Mouse (Mus musculus) cerebellum, adult 8-10 months (tissue): ENCODE data around the gene Fbrsl1.
"Not testable (repeated sequence)": the region's sequence is repeated elsewhere in the genome, so short reads cannot be mapped to it uniquely, and the experiment has no call there.

Experiments
- DNase-seq: peaks from one replicate; pipeline ENCODE4 v3.0.0; 2022

Gene Fbrsl1

DNA sequence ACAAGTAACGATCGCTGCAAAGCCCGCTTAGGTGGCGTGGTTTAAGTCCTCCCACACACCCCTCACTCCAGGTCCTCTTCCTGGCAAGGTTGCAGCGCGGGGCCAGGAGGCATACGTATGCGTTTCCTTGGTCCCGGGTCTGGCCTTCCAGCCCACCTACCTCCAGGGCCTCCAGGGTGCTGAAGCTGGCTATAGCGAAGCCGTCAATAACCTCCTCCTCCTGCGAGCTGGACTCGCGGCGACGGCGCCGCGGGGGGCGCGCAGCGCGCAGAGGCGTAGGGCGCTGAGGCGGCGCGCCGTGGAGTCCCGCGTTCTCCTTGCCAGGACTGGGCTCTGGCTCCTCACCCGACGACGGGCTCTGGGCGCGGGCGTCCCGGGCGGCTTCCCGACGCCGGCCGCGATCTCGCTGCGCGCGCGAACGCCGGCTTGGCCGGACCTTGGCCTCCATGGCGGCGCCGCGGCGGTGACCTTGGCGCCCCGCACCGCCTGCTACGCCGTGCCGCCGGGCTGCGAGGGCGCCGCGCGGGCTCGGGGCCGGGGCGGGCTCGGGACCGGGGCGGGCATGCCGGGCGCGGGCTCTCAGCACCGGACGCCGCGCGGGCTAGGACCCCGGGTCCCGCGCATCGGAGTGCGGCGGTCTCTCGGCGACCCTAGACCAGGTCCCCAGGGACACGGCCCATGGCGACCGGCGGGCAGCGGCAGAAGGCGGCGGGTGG is 425 bp downstream of the Fbrsl1 start:
- DNase-seq: peak; percentile 40

DNA sequence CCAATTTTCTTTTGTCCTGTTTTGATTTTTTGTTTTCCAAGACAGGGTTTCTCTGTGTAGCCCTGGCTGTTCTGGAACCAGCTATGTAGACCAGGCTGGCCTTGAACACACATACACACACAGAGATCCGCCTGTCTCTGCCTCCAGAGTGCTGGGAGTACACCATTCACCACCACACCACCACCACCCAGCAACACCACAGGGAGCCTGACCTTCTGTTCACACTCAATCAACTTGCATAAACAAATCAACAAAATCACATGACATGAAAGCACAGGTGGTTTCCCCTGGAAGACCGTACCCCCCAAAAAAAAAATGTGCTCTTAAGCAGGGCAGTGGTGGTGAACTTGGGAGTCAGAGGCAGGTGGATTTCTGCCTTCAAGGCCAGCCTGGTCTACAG is 3.8 kb downstream of the Fbrsl1 start:
- DNase-seq: no peak

DNA sequence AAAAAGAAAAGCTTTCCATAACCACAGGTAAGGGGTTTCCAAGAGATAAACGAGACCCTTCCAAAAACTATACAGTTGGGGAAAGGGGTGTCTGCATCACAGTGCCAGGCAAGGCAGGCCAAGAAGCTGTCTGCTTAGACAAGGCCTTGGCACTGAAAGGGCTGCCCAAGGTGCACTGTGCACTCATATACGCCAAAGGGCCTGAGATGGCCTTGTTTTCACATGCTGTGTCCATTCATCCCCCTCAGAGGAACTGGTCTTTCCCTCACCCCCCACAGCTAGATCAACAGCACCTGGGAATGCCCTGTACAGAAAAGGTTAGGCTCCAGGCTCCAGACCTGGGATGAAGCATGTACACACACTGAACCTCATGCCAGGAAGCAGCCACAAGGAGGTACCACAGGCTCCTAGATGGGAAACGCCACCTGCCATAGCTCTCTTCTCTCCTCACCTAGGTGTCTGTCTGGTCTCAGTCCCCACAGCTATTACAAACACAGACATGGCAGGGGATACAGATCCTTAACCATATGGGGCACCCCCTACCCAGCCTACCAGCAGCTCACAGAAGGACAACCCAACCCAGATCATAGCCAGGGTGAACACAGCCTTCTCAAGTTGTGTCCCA is 5.2 kb downstream of the Fbrsl1 start:
- DNase-seq: no peak

DNA sequence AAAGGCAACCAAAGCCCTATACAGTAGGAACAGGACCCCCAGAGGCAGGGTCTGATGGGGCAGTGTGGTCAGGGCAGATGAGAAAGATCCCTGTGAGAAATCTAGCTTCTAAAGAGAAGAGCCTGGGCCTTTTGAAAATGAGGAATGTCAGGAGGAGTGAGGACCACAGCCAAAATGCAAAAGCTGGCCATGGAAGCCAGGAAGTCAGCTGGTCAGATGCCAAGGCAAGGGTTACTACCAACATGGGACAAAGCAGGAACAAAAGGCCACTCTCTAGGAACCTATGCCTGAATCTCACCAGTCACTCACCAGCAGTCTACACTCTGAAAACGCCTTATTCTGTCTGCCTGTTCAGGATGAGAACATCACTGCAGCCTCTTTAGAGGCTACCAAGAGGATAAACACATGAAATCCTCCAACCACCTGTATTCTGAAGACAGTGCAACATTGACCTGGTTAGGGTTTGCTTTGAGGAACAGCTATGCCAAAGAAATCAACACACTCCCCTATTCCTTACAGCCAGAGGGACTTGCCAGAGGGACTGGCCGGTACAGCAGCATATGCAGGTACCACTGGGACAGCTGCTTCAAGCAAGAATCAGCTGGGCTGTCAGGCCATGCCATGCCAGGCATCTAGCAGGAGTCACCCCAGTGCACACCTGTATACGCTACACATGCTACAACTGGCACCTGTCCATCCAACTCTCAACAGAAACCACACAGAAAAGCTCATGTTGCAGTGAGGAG is 8.6 kb downstream of the Fbrsl1 start:
- peak; percentile 68 for DNase-seq

- DNase-seq: no peak
Observed at GRCm38 (mm10) chr5:110438591-110438990, 9.7 kb downstream of the Fbrsl1 start.

- DNase-seq: no peak
Observed at GRCm38 (mm10) chr5:110437632-110438261, 10.6 kb downstream of the Fbrsl1 start.

- DNase-seq: not testable (repeated sequence)
Observed at GRCm38 (mm10) chr5:110436166-110436565, 12.1 kb downstream of the Fbrsl1 start.

GRCm38 (mm10) chr5:110434816-110435215 is 13.5 kb downstream of the Fbrsl1 start:
- DNase-seq: no peak

- peak; percentile 73 for DNase-seq
Observed at GRCm38 (mm10) chr5:110429045-110429444, 19.3 kb downstream of the Fbrsl1 start.

DNA sequence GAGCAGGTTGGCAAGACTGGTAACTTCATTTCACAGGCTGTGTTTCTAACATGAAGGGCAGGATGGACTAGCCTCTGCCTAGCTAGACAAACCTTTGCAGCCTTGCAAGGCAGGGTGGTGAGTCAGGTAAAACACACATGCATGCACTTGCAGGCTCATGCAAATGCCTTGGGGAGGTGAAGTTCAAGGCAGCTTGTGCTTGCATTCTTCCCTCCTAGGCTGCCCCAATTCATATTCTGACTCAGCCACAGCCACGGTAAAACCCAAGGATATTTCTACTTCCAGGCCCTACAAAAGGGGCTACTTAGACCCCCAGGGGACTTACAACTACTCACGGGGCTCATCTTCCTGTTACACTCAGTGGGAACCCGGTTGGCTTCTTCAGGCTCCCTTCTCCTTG is 20.0 kb downstream of the Fbrsl1 start:
- no peak for DNase-seq

GRCm38 (mm10) chr5:110425187-110425586 is 23.1 kb downstream of the Fbrsl1 start:
- DNase-seq: no peak

GRCm38 (mm10) chr5:110424204-110424603 is 24.1 kb downstream of the Fbrsl1 start:
- no peak for DNase-seq

GRCm38 (mm10) chr5:110421393-110421792 is 26.9 kb downstream of the Fbrsl1 start:
- DNase-seq: no peak

GRCm38 (mm10) chr5:110420950-110421349 is 27.4 kb downstream of the Fbrsl1 start:
- no peak for DNase-seq

DNA sequence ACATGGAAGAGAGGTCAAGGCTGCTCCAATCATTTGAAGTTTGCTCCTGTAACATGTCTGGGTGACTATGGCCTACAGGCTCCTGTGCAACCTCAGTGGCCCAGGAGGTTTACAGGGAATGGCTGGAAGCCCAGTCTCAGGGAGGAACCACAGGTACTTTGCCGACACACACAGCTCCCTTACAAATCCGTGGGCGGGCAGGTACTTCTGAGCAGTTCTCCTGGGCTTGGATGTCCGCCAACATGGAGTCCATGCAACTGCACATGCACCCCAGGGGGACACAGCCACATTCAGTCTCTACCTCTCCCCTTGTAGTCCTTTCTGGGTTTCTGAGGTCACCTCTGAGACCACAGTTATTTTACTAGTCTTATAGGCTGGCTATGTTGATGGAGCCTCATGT is 28.1 kb downstream of the Fbrsl1 start:
- no peak for DNase-seq

DNA sequence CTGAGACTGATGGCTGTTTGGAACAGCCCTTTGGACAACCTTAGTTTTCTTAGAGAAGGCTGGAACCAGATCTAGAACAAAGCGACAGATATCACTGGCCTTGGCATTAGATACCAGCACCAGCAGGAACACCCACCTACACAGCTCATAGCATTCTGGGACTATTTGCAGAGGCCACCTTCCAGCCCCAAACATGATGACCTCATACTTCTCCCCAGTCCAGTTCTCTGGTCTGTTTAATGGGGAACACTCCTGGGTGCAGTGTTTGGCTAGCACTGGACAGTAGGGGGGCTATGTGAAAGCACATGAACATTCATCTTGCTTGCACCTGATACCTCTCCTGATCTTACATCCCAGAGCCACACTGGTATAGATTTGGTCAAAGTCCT is 29.8 kb downstream of the Fbrsl1 start:
- DNase-seq: no peak

DNA sequence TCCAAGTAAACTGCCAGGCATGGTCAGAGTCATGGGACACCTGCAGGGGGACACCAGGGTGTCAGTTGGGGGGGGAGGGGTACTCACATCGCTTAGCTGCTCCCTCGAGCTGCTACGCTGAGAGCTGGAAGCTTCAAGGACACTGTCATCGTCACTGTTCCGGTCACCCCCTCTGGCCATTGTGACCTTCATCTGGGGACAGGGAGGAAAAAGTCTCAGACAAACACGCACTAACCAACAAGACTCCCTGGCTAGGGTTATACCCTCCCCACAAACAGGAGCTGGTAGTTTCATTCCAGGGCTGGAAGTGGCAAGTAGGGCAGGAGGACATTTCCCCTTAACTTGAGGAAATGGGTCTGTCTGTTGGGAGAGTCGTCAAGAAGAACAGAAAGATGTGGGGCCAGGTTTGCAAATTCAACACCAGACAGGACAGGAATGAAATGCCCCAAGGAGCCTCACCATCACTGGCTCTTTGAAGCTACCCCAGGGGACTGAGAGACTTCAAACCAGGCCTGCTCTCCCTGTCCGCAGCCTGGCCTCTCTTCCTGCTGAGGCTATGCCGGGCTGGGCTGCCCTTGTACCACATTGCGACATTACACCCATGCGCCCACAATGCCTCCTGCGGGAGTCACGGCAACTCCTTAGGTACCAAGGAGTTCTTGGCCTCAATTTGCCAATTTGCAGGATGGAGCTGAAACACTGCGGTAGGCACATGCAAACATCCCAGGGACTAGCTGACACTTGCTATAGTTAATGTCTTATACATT is 30.4 kb downstream of the Fbrsl1 start:
- DNase-seq: no peak

- DNase-seq: peak; percentile 70
Observed at GRCm38 (mm10) chr5:110416825-110417401, 31.4 kb downstream of the Fbrsl1 start.

DNA sequence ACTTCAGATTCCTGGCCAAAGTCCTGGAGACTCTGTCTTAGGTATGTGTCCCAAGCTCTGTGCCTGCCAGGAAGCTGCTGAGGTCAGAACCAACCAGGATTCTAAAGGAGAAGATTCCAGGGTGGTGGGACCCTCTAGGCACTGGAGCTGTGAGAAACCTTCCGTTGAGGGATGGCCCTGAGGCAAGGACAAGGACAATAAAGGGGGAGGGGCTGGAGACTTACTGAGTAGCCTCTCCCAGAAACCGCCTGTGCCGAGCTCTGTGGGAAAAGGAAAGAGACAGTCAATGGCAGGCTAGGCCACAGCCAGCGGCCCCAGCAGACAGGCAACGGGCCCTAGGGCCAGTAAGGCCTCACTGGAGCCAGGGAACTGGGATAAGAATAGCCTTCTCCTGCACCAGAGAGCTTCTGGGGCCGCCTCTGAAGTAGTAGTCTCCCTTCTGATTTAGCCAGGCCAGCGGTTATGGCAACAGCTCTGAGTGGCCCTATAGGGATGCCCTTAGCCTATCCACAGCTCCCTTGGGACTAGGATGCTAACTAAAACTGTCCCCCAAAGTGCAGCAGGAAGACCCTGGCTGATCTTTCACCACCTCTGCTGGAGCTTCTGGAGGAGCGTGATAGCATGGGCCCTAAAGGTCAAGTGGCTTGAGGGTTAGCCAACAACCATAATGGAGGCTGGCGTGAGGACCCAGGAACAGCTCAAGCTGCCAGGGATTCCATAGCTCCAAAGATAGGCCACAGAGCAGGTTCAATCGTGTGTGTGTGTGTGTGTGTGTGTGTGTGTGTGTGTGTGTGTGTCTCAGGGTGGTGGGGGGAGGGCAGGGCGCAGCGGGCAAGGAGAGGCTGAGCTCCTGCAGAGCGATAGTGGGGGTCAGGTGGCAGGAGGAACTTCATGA is 32.2 kb downstream of the Fbrsl1 start:
- no peak for DNase-seq

DNA sequence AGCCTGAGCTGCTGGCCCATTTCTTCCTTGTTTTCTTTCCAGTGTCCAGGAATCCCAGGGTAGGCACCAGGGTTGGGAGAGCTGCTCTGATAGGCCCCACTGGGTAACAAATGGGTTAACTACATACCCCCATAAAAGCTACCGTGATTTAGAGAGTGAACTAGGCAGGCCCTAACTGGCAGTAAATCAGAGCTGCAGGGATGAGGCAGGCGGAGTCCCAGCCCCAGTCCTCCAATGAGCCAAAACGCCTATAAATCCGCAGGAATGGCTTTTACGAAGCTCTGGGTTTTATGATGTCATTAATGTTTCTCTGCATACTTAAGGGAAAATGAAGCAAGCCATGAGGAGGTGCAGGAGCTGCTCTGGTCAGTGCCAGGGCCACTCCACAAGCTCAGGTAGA is 33.3 kb downstream of the Fbrsl1 start:
- no peak for DNase-seq

DNA sequence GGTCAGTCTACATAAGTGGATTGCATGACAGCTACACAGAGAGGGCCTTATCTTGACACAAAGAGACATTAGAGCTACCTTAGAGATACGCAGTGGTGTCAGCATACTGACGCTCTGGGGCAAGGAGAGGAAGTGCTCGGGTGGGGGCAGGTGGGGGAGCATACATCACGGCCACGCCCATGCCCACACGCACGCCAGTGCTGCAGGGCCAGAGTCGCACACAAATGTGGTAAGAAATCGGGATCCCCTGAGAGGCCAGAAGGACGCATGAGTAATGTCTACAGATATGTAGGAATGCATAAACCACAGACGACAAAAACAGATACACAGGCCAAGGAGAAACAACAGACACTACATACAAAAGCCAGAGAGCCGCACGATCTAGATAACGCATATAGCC is 35.3 kb downstream of the Fbrsl1 start:
- DNase-seq: no peak
